Mouse (Mus musculus): ENCODE measurements around the gene Uggt2. TPM values are rescaled to one million over a fixed set of nuclear protein-coding genes. Genes with fewer than 3 reads are reported as not detected.
A peak's percentile ranks its signal among the peaks of the same experiment; 100 is the strongest.

Gene Uggt2
- total RNA-seq, 2 experiments from 2014 or later = 6.5 to 7.5 TPM

GRCm38 (mm10) chr14:118937533-118938492 lies 161.4 kb downstream of the Uggt2 start, which contains the start of gene Dnajc3:
Gene Dnajc3, plus strand, starts transcription at chr14:118937976.
- DNase-seq = peak; percentile 100
- intact Hi-C loops (cut with DNase I) = no loop called here

GRCm38 (mm10) chr14:118936952-118937351 lies 162.3 kb downstream of the Uggt2 start:
- no peak for DNase-seq
- intact Hi-C loops (cut with DNase I) = no loop called here

DNA sequence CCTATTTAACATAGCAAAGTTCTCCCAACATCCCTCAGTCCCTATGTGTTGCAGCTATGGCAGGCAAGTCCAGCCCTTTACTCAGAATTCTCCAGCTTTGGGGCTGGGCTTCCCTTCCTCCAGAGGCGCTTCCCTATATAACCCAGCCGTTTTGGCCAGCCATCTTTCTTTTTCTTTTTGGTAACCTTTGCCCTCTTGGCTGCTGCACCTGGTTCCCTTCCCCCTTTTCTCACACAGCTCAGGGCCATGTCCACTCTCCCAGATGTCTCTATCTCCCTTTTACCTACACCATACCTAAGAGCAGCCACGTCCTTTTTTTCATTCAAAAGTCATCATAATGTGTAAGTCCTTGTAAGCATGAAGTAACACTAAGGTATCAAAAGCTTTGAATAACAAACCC lies 163.0 kb downstream of the Uggt2 start:
- DNase-seq = no peak
- intact Hi-C loops (cut with DNase I) = no loop called here

Other genes starting within 250 kb of the Uggt2 start
- 1 to 10 TPM; 4.0 to 5.4 TPM for gene Dzip1, start 174.0 kb downstream of the Uggt2 start, total RNA-seq (2021)
- gene Dnajc3, start 161.5 kb downstream of the Uggt2 start, total RNA-seq (2021) = 10 to 100 TPM; 26.4 to 27.1 TPM
- gene Hs6st3, start 38.9 kb upstream of the Uggt2 start, total RNA-seq (2021) = under 1 TPM in 1 of 2 experiments, not detected in 1; 0.19 TPM